In the genomic region with DNA sequence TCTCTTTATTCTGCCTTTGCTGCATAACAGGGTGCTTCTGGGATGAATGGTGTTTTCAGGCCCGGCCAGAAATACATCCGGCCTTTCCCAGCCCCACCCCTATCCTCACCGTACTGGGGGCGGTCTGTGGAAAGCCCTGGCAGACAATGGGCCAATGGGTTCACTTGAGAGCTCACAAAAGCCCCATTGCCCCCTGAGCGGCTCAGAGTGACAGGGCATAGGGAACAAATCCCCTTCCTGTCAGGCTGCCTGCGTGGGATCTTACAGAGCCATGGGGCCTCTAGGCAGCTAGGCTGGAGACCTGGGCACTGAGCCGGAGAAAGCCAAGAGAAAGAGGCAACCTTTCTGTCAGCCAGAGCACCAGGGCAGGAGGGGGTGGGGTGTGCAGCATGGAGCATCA, we compare ENCODE assay signal across 14 mouse cellular contexts.
DNase-seq lines count a peak whose midpoint lies in the region; ATAC-seq and TF ChIP-seq lines count a peak whose summit lies in the region.
"Had no signal": no experiment of that assay in that cellular context is flagged by ENCODE, and none has a peak within 500 bp of the region (broad histone marks: within the 10 kb centered on the region; RNA-seq: fewer than 3 reads in every experiment).

No protein-coding gene starts in this region.

- H3K27me3 ChIP-seq in cerebellum, adult 2 months (ENCODE audit: control insufficient read depth, insufficient read depth, low read length), result no peaks in the 10 kb centered on the region
- H3K27me3 ChIP-seq in forebrain, embryonic 14.5 days (replicated peaks; ENCODE audit: control insufficient read depth, insufficient read depth, low read length), result peaks cover 30% of the 10 kb centered on the region
- H3K27me3 ChIP-seq in midbrain, embryonic 13.5 days, result peaks cover 9% of the 10 kb centered on the region
- H3K27me3 ChIP-seq in liver, postnatal 0 days (ENCODE audit: insufficient read depth, low read length), result no peaks in the 10 kb centered on the region

- TF ChIP-seq CTCF in cerebellum, adult 2 months (IDR thresholded peaks at IDR 0.05; ENCODE audit: borderline replicate concordance, insufficient read depth, low read depth, low read length), result no peak
- TF ChIP-seq CTCF in liver, postnatal 0 days (IDR thresholded peaks at IDR 0.05; ENCODE audit: low read depth), result no peak

- no peak overlapping the region for H3K27ac ChIP-seq in cerebellum, adult 2 months (ENCODE audit: insufficient read depth, low read length)
- no peak overlapping the region for H3K27ac ChIP-seq in forebrain, embryonic 14.5 days (ENCODE audit: low read depth, low read length)
- H3K27ac ChIP-seq in midbrain, embryonic 13.5 days, result peak overlapping the region; percentile 62
- H3K27ac ChIP-seq in liver, postnatal 0 days (ENCODE audit: low read depth), result no peak overlapping the region
- H3K27ac ChIP-seq: gastrocnemius, adult 2 months had no signal

- no peak overlapping the region for H3K4me3 ChIP-seq in cerebellum, adult 2 months (replicated peaks; ENCODE audit: insufficient read depth, low read depth, low read length)
- H3K4me3 ChIP-seq in forebrain, embryonic 14.5 days (ENCODE audit: low read depth, low read length), result no peak overlapping the region
- H3K4me3 ChIP-seq in midbrain, embryonic 13.5 days (replicated peaks), result no peak overlapping the region
- no peak overlapping the region for H3K4me3 ChIP-seq in liver, postnatal 0 days (ENCODE audit: low read depth, low read length)
- H3K4me3 ChIP-seq: gastrocnemius, adult 2 months had no signal

- no peak overlapping the region for H3K4me2 ChIP-seq in forebrain, embryonic 14.5 days (ENCODE audit: low read length)
- H3K4me2 ChIP-seq in midbrain, embryonic 13.5 days (replicated peaks), result peak overlapping the region; percentile 22
- H3K4me2 ChIP-seq in liver, postnatal 0 days (ENCODE audit: low read depth, low read length), result no peak overlapping the region

- DNase-seq in cerebellum, adult 2 months, result peak; percentile 43 to 48
- DNase-seq in cerebellum, adult 9-10 months, result no peak
- DNase-seq in Muller cell, postnatal 12 days (ENCODE audit: inconsistent ontology term), result peak; percentile 0
- DNase-seq in forebrain, embryonic 14.5 days (ENCODE audit: low spot score), result peak; percentile 75
- no peak for DNase-seq in adrenal gland, adult 18-20 months (ENCODE audit: low spot score in 2 of 2)
- DNase-seq in spleen, postnatal 36 days (ENCODE audit: low spot score in 2 of 2), result no peak
- DNase-seq in liver, postnatal 0 days, result no peak
- DNase-seq: adrenal gland, postnatal 10 days; gastrocnemius, adult 2 months; heart, postnatal 14 days; kidney, postnatal 4 days; lung, postnatal 36 days; thymus, postnatal 36 days had no signal

- no peaks in the 10 kb centered on the region for H3K9me3 ChIP-seq in forebrain, embryonic 14.5 days (replicated peaks; ENCODE audit: control insufficient read depth, low read length)
- no peaks in the 10 kb centered on the region for H3K9me3 ChIP-seq in midbrain, embryonic 13.5 days
- H3K9me3 ChIP-seq in liver, postnatal 0 days (ENCODE audit: low read length), result no peaks in the 10 kb centered on the region

- peak; percentile 88 for ATAC-seq in forebrain, embryonic 14.5 days
- ATAC-seq in midbrain, embryonic 13.5 days, result peak; percentile 94
- no peak for ATAC-seq in liver, postnatal 0 days

- no peak for TF ChIP-seq EP300 in liver, postnatal 0 days (IDR thresholded peaks at IDR 0.05; ENCODE audit: low read depth)

- peaks cover 53% of the 10 kb centered on the region for H3K4me1 ChIP-seq in cerebellum, adult 2 months (ENCODE audit: control insufficient read depth, insufficient read depth, low read length)
- H3K4me1 ChIP-seq in forebrain, embryonic 14.5 days (ENCODE audit: control insufficient read depth, insufficient read depth, low read length), result peaks cover 30% of the 10 kb centered on the region
- peaks cover 66% of the 10 kb centered on the region for H3K4me1 ChIP-seq in midbrain, embryonic 13.5 days (replicated peaks)
- H3K4me1 ChIP-seq in liver, postnatal 0 days (ENCODE audit: insufficient read depth), result no peaks in the 10 kb centered on the region

- H3K36me3 ChIP-seq in forebrain, embryonic 14.5 days (ENCODE audit: control insufficient read depth, insufficient read depth, low read length), result no peaks in the 10 kb centered on the region
- H3K36me3 ChIP-seq in midbrain, embryonic 13.5 days, result no peaks in the 10 kb centered on the region
- H3K36me3 ChIP-seq in liver, postnatal 0 days (replicated peaks; ENCODE audit: insufficient read depth, low read length), result no peaks in the 10 kb centered on the region

- no peak for TF ChIP-seq POLR2A in cerebellum, adult 2 months (IDR thresholded peaks at IDR 0.05; ENCODE audit: borderline replicate concordance, insufficient read depth, low read length)

- 49% methylated on average over 7 of the region's 7 CpGs for WGBS in cerebellum, adult 2 months
- 1% methylated on average over 7 of the region's 7 CpGs for WGBS in forebrain, embryonic 14.5 days
- WGBS in midbrain, embryonic 13.5 days, result 2% methylated on average over 7 of the region's 7 CpGs
- 37% methylated on average over 7 of the region's 7 CpGs for WGBS in liver, postnatal 0 days (ENCODE audit: insufficient replicate concordance)

- peak overlapping the region; percentile 17; the same call in 1 of the 2 replicates for H3K9ac ChIP-seq in forebrain, embryonic 14.5 days (ENCODE audit: low read length)
- no peak overlapping the region for H3K9ac ChIP-seq in midbrain, embryonic 13.5 days (replicated peaks)
- no peak overlapping the region for H3K9ac ChIP-seq in liver, postnatal 0 days (replicated peaks)

Comparison
In these comparisons a context has a peak if more than half of its experiments do, and no peak if none do; other contexts are left out.
1. DNase-seq: peak in cerebellum, adult 2 months (2 of 2), Muller cell, postnatal 12 days (single experiment) and forebrain, embryonic 14.5 days (single experiment); none in cerebellum, adult 9-10 months (single experiment), adrenal gland, adult 18-20 months (0 of 2), spleen, postnatal 36 days (0 of 2) and liver, postnatal 0 days (single experiment).